Mouse (Mus musculus): ENCODE data around the gene Hyal2.
A peak's percentile ranks its signal among the peaks of the same experiment; 100 is the strongest.
"Not testable (repeated sequence)": the region's sequence is repeated elsewhere in the genome, so short reads cannot be mapped to it uniquely, and the experiment has no call there.

Gene Hyal2

DNA sequence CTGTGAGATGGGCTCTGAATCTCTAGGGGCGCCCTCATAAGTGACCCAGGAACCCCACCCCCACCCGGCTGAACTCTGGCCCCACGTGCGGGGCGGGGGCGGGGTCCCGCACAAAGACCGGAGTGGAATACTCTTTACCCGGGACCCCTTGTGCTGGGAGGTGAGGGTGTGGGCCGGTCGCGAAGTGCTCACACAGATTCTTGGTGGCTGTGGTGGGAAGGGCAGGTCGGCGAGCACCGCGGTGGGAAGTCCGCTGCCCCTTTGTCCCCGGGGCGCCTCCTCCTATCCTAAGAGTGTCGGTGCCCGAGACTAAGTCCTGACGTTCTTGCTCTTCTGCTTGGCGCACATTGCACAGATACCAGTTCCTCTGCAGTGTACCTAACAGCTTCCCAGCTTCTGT lies 1.5 kb downstream of the Hyal2 start:
- DNase-seq (ENCODE audit: low spot score) = no peak

DNA sequence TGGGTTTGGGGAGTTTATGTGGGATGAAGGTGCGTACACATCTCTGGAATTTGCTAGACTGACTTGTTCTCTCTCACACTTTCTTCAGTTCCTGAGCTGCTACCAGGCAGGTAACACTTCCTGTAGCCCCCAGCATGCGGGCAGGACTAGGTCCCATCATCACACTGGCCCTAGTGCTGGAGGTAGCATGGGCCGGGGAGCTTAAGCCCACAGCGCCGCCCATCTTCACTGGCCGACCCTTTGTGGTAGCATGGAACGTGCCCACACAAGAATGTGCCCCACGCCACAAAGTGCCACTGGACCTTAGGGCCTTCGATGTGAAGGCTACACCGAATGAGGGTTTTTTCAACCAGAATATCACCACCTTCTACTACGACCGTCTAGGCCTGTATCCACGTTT lies 2.3 kb downstream of the Hyal2 start:
- DNase-seq (ENCODE audit: low spot score) = no peak

DNA sequence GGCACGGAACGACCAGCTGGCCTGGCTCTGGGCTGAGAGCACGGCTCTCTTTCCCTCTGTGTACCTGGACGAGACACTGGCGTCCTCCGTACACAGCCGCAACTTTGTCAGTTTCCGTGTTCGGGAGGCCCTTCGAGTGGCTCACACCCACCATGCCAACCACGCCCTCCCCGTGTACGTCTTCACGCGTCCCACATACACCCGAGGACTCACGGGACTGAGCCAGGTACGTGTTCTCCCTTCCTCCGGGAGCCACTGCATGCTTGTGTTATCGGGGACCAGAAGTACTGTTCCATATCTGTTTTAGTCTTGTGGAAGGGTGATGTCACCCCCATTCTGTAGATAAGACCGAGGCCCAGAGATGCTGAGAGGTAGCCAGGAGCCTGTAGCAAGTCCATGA lies 3.1 kb downstream of the Hyal2 start:
- DNase-seq (ENCODE audit: low spot score) = no peak

DNA sequence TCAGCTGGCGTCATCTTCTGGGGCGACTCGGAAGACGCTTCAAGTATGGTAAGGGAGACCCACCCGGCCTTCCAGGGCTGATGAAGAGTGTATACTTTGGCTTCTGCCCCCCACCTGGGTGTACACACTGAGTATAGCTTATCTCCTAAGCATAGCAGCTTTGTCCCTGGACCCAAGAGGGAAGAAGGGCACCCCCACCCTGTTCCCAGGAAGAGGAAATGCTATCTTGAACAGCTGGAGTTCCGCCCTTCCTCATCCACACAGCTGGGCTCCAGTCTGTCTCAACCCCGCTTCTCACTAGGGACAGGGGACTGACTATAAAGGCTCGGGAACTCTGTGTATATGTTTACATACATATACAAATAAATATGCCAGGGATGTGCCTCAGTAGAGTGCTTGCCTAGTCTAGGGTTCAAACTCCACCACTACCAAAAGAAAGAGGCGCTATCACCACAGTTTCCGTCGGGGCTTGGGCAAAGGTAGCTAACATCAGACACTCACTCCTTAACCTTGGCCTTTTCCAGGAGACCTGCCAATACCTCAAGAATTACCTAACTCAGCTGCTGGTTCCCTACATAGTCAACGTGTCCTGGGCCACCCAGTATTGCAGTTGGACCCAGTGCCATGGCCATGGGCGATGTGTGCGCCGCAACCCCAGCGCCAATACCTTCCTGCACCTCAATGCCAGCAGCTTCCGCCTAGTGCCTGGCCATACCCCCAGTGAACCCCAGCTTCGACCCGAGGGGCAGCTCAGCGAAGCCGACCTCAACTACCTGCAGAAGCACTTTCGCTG lies 4.0 kb downstream of the Hyal2 start:
- no peak for DNase-seq (ENCODE audit: low spot score)

DNA sequence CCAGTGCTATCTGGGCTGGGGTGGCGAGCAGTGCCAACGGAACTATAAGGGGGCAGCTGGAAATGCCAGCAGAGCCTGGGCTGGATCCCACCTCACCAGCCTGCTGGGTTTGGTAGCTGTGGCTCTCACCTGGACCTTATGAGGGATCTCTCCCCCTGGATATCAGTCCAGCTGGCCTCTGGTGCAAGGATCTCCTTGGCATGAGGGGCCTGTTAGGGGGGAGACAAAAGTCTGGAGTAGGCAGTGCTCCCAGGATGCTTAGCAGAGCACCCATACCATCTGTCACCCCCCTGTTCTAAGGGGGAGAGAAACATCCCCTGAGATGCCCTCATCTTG lies 4.5 kb downstream of the Hyal2 start:
- no peak for DNase-seq (ENCODE audit: low spot score)

DNA sequence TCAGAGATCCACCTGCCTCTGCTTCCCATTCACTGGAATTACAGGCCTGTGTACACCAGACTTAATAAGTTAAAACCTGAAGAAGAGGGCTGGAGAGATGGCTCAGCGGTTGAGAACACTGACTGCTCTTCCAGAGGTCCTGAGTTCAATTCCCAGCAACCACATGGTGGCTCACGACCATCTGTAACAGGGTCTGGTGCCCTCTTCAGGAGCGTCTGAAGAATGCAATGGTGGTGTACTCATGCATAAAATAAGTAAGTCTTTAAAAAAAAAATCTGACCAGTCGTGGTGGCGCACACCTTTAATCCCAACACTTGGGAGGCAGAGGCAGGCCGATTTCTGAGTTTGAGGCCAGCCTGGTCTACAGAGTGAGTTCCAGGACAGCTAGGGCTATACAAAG lies 6.0 kb downstream of the Hyal2 start:
- not testable (repeated sequence) for DNase-seq (ENCODE audit: low spot score)

DNA sequence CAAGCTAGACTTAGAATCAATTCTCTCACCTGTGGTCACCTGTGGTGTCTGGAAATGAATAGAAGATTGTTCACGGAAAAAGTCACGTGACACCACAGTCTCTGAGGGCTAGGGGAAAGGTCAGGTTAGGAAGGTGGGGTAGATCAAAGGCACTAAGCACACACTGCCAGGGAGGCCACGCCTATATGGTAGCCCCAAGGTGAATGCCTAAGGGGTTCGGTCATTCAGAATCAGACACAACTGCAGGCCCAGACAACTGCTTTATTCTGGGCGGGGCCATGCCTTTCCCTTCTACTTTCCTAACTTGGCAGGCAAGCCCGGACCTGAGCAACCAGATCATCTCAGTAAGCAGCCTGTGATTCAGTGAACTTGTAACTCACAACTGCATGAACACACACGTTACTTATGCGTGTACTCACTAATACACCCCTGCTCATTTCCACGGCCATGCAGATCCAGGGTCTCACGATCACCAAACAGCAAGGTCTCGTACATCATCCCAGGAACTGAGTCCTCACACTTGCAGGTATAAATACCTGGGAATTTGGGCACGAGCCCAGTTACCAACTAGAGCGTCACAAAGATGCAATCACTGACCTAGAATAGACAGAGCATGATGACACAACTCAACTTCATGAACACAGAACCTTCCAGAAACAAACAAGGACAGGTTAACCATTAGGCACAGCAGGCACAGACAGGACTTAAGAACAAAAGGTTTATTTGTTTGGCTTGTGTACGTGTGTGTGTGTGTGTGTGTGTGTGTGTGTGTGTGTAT lies 8.0 kb downstream of the Hyal2 start:
- DNase-seq (ENCODE audit: low spot score) = no peak

DNA sequence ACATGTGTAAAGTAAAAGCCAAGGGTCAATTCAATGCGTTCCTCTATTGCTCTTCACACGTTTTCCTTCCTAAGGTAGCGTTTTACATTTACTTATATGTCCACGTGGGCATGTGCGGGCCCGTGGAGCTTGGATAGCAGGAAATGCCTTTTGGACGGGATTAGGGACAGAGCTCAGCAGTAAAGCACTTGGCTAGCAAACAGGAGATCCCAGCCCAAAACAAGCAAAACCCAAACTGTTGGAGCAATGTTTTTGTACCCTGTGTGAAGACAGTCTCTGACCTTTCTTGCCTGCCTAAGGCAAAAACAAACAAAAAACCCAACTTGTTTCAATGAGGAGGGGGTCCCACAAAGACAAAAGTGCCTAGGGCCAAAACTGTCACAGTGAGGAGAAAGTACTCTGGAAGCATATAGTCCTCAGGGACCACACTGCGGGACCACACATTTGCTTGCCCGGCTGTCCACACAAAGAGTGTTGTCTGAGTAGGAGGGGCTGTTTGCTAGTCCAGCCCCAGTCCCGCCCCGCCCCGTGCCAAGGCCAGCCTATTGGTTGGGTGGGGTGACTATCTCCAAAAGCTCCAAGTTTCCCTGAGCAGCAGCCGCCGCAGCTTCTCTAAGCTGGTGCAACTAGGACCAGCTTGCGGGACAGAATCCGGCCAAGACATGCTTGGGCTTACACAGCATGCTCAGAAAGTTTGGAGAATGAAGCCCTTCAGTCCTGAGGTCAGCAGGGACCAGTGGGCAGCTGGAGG lies 8.8 kb downstream of the Hyal2 start, which contains the start of gene Hyal1:
TSS of gene Hyal1 (plus strand) at position 571 of the 751 bp plus-strand sequence.
- DNase-seq (ENCODE audit: low spot score) = peak; percentile 48

DNA sequence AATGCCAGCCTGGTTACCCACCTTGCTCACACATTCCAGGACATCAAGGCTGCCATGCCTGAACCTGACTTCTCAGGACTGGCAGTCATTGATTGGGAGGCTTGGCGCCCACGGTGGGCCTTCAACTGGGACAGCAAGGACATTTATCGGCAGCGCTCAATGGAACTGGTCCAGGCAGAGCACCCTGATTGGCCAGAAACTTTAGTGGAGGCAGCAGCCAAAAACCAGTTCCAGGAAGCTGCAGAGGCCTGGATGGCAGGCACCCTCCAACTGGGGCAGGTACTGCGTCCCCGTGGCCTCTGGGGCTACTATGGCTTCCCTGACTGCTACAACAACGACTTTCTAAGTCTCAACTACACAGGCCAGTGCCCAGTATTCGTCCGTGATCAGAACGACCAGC lies 10.1 kb downstream of the Hyal2 start:
- DNase-seq (ENCODE audit: low spot score) = no peak

DNA sequence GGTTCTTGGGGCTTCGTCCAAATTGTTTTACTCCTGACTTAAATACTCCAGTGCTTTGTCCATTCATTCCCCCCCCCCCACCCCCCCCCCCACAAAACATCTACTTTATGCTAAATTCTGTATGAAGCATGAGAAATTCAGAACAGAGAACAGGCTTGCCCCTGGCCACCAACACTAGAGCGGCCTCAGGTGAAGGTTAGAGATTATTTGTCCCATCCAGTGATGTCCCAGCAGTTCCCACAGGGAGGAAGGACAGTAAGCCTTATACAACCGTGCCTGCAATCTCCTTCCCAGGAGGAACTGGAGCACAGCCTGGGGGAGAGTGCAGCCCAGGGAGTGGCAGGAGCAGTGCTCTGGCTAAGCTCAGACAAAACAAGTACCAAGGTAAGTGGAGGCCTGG lies 10.8 kb downstream of the Hyal2 start, which contains the start of gene Naa80:
TSS of gene Naa80 (plus strand) at position 301 of the 400 bp plus-strand sequence.
- DNase-seq (ENCODE audit: low spot score) = no peak

DNA sequence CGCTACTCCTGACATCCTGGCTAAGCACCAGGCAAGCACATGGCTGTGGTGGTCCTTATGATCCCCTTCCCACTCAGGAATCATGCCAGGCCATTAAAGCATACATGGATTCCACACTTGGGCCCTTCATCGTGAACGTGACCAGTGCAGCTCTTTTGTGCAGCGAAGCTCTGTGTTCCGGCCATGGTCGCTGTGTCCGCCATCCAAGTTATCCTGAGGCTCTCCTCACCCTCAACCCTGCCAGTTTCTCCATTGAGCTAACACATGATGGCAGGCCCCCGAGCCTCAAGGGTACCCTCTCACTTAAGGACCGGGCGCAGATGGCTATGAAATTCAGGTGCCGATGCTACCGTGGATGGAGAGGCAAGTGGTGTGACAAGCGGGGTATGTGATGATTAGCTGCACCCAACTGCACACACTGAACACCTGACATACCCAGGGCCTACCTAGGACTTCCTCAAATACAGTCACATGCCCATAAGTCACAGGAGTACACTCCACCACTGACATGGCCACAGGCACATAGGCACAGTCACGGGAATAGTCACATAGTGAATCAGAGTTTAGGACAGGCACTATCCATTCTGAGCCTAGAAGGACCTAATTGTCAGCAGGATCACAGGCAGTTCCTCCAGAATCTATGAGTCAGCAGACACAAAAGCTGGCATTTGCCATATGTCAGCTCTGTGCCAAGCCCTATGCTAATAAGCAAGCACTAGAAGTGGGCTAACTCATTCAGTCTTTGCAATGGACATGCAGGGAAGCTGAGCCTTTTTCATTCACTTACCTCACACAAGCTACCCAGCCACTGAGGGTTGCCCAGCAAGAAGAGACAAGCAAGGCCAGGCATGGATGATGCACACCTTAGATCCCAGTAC lies 11.5 kb downstream of the Hyal2 start:
- no peak for DNase-seq (ENCODE audit: low spot score)

DNA sequence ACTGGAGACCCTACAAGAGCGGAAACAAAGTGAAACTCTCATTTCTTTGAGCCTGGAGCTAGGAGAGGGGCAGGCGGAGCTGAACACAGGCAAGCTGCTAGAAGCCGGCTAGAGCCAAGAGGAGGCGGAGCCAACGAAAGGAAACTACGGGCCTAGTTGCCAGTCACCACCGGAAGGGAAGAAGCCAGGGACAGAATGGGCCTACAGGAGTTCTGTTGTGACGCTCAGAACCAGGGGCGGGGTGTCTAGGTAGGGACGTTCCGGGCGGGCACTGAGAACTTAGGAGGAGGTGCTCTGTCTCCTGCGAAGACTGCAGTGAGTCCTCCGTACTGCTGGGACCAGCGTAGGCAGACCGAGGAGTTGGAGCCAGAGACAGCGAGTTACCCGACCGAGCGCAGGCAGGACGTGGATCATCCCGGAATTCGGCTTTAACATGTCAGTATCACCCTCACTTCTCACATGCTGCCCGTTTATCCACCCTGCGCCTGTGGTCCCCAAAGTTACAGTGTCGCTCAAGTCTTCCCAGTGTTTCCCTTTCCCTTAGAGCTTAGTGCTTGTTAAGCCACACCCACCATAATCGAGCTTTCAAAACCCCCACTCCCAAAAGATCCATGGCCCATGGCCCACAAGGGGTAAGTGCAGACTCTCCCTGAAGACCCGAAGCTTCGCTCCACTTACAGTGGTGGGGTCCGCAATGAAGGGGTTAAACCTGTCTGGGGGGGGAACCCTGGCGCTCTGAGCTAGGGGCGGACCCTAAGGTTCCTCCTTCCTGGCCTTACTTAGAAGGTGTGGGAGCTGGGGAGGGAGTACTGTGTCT lies 13.0 kb downstream of the Hyal2 start, which contains the start of gene Hyal3:
TSS of gene Hyal3 (plus strand) at position 318 of the 817 bp plus-strand sequence.
- DNase-seq (ENCODE audit: low spot score) = peak; percentile 91

DNA sequence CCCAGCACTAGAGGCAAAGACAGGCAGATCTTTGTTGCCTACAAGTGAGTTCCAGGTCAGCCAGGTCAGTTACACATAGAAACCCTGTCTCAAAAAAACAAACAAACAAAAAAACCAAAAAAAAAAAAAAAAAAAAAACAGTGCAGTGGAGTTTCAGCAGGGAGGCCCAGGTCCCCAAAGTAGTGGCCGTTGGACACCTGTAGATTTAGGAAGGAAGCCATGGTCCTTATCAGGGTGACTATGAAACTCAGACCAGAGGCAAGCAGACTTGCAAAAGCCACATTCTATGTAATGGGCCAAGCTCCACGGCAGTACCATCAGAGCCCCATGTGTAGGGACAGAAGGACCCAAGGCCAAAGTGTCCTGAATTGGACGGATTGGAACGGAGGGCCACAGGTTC lies 13.8 kb downstream of the Hyal2 start:
- DNase-seq (ENCODE audit: low spot score) = no peak

DNA sequence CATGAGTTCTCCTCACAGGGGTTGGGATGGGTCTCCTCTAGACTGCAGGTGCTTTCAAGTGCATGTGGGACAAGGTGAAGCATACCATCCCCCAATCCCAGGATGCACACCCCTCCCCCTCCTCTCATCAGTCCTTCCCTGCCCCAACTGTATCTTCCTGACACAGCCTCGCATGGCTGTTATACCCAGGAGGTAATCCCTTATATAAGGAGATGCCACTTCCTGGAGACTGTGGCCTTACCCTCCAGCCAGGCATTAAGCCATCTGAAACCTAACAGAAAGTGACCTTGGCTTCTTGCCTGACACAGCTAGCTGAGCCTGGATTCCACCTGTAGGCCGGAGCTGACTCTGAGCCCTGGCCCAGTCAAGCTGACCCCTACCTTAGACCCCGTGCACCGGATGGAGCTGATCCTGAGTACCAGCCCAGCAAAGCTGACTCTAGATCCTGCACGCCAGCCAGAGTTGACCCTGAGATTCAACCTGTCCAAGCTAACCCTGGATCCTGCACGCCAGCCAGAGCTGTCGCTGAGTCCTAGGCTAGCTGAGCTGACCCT lies 14.8 kb downstream of the Hyal2 start:
- no peak for DNase-seq (ENCODE audit: low spot score)

DNA sequence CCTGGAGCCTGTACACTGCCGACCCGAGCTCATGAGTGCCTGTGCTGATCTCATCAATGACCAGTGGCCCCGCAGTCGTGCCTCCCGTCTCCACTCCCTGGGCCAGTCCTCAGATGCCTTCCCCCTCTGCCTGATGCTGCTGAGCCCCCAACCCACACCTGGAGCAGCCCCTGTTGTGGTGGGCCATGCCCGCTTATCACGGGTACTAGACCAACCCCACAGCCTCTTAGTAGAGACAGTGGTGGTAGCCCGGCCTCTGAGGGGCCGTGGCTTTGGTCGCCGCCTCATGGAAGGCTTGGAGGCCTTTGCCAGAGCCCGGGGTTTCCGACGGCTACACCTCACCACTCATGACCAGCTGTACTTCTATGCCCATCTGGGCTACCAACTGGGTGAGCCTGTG lies 15.4 kb downstream of the Hyal2 start:
- DNase-seq (ENCODE audit: low spot score) = no peak

DNA sequence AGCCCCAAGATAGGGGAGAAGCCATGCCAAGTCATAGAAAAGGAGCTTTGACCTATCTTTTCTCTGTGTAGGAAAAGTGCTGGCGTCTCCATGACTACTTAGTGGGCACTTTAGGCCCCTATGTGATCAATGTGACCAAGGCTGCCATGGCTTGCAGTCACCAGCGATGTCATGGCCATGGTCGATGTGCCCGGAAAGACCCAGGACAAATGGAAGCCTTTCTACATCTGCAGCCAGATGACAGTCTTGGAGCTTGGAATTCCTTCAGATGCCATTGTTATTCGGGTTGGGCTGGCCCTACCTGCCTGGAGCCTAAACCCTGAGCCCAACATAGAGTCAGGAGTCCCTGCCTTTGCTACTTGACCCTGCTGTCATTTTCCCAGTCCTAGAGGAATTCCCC lies 18.8 kb downstream of the Hyal2 start:
- DNase-seq (ENCODE audit: low spot score) = no peak

DNA sequence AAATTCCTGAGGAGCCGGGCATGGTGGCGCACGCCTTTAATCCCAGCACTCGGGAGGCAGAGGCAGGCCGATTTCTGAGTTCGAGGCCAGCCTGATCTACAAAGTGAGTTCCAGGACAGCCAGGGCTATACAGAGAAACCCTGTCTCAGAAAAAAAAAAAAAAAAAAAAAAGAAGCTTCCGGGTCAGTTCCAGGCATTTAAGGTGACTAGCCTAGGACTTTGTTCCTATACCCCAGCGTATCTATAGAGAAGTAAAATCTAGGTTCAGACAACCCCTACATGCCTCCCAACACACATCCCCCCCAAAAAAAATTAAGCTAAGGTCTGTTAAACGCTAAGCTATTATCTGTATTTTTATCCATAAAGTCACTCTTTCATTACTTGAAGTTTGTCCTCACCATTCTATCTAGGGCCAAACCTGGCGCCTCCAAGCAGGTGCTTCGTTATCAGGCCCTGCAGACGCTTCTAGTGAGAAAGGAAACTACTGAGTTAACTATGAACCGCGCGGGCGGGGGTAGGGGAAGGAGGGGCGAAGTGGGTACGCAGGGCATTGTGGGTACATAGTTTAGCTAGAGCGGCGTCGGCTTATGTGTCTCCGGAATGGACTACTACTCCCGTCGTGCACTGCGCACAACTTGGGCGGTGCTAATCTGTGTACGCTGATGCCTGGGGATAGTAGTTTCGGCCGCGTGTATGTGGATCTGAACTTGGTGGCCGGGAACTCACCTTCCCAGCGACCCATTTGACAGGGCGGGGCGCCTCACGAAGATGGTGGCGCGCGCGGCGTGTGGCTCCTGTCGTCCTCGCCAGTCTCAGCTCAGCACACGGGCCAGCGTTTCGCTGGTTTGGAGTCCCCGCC lies 19.5 kb downstream of the Hyal2 start, which contains the start of gene Ifrd2:
TSS of gene Ifrd2 (plus strand) at position 669 of the 859 bp plus-strand sequence.
- peak; percentile 98 for DNase-seq (ENCODE audit: low spot score)

DNA sequence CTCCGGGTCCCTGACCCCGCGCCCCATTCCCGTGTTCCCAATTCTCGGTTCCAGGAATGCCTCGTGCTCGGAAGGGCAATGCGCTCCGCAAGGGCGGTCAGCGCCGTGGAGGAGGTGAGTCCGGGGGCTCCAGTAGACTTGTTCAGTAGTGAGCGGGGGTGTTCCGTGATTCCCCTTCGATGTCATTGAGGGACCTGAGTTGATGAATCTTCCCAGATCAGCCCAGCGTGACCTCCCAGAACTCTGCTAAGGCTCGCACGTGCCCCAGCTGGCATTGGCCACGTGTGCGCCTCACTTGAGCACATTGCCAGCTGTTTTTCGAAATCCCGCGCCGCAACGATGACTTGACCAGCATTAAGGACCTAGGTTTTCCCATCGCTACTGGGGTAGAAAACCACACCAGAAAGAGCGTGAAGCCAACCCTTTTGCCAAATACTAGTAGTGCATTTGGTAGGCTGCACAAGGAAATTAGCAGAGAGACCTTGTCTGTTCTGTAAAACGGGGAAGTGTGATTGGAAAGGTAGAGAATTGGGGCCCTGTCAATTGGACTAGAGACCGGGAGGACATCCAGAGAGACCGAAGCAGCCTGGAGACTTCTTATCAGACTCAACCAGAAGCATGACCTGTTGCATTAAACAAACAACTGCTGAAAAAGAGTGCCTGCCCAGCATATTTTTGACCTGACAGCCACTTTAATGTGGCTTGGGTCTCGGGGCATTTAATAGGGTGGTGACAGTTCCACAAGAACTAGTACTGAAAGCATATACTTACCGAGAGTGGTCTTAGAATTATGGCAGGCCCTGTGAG lies 20.3 kb downstream of the Hyal2 start:
- peak; percentile 57 for DNase-seq (ENCODE audit: low spot score)
